Mouse (Mus musculus): ENCODE results near the gene Ptdss2.

The Ptdss2 gene

DNA sequence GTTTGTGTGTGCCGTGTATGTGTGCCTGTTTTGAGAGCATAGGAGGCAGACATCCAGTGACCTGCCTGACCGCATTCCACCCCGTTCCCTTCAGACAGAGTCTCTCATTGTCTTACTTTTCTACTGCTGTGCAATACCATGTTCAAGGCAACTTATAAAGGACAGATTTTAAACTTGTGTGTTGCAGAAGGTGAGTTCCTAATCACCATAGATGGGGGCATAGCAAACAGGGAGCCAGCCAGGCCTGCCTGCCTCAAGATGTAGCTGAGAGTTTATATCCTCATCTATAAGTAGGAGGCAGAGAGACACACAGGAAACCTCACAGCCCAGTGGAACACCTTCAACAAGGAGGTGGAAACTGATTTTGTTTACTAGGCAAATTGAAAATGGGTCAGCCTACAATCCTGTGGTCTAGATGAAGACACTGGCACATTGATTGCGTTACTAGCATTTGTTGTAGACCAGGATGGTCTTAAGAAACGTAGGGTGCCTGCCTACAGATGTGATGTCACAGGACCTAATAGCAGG is 51.2 kb downstream of the Ptdss2 start:
- no peak for DNase-seq (ENCODE audit: low spot score in 2 of 2)

DNA sequence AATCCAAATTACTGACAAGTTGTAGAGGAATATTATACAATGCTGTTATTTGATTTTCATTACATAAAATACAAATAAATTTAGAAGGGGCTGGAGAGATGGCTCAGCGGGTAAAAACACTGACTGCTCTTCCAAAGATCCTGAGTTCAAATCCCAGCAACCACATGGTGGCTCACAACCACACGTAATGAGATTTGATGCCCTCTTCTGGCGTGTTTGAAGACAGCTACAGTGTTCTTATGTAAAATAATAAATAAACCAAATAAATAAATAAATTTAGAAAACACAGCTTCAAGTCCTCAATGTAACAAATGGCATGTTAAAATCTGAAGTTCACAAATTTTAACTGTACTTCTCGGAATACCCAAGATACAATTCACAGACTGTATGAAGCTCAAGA is 52.9 kb downstream of the Ptdss2 start:
- no peak for DNase-seq (ENCODE audit: low spot score in 2 of 2)

DNA sequence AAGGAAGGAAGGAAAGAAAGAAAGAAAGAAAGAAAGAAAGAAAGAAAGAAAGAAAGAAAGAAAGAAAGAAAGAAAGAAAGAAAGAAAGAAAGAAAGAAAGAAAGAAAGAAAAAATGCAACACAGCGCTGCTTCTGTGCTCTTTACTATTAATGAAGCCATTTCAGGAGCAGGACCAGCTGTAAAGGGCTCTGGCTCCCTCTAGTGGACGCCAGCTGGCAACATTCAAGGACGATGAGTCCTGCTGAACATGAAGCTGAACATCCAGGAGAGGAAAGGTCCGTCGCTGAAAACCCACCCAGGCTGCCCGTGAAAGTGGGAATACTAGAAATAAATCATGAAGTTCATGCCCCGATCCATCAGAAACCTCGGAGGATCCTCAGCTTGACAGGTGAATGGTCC is 54.0 kb downstream of the Ptdss2 start:
- DNase-seq (ENCODE audit: low spot score in 2 of 2): peak; percentile 78

DNA sequence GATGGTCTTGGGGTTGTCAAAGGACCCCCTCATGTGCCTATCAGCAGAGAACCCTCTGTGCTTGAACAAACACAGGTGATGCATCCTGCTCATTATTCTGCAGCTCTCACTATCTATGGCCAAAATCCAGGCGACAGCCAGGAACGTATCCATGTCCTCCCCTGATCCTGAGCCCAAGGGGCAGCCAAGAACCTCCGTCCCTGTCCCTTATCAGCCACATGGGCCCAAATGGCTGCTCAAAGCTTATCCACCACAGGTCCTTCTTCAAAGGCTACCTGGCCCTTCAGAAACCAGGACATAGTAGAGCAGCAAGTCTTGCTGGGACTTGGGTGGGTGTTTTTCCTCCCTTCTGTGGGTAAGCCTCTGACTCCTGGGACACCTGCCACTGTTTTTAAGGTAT is 66.0 kb downstream of the Ptdss2 start:
- DNase-seq (ENCODE audit: low spot score in 2 of 2): no peak

DNA sequence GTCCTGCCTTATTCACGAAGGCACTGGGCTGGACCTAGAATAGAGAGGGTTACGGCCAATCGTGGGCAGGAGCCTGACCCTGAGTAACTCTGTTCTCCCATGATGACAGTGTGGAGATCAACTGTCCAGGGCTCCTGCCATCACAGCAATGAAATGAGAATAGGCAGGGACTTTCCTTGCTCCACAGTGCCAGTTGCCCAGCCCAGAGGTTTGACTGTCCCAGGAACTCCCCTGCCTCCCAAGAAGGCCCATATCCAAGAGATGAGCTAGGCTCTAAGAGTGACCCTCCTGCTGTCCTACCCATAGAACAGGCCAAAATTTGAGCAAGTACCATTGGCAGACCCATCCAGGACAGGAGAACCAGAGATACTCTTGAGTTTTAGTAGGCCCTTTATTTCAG is 66.6 kb downstream of the Ptdss2 start:
- no peak for DNase-seq (ENCODE audit: low spot score in 2 of 2)

DNA sequence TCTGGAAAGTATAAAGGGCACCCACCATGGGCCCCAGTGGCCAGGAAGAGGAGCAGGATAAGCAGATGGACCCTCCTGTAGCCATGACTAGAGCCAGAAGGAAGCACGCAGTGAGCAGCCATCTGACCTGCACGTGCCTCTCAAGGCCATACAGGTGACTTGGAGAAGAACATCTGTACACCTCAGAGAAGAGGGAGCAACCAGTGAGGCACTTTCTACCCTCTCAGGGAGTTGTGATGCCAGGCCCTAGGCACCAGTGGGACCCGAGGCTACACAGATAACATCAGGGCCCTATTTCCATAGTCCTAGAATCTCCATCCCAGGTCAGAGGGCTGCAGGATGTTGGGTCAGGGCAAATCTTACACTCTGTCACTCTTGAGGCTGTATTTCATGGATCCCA is 68.0 kb downstream of the Ptdss2 start:
- DNase-seq (ENCODE audit: low spot score in 2 of 2): no peak

DNA sequence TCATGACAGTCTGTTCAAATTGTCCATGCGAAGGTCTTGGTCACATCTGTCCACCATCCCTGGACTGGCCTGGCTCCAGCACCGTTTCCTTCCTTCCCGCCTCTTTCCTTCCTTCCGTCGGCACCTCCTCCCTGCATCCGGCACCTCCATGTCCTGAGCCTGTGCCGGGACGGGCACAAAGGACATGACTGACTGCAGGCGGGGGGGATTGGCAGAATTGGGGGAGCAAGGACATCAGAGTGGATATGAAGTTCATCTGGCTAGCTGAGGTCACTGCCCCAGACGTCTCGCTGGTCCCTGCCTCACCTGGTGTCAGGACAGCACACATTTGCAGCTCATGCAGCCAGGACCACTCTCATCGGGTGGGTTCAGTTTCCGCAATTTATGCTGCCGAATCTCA is 68.9 kb downstream of the Ptdss2 start:
- no peak for DNase-seq (ENCODE audit: low spot score in 2 of 2)

DNA sequence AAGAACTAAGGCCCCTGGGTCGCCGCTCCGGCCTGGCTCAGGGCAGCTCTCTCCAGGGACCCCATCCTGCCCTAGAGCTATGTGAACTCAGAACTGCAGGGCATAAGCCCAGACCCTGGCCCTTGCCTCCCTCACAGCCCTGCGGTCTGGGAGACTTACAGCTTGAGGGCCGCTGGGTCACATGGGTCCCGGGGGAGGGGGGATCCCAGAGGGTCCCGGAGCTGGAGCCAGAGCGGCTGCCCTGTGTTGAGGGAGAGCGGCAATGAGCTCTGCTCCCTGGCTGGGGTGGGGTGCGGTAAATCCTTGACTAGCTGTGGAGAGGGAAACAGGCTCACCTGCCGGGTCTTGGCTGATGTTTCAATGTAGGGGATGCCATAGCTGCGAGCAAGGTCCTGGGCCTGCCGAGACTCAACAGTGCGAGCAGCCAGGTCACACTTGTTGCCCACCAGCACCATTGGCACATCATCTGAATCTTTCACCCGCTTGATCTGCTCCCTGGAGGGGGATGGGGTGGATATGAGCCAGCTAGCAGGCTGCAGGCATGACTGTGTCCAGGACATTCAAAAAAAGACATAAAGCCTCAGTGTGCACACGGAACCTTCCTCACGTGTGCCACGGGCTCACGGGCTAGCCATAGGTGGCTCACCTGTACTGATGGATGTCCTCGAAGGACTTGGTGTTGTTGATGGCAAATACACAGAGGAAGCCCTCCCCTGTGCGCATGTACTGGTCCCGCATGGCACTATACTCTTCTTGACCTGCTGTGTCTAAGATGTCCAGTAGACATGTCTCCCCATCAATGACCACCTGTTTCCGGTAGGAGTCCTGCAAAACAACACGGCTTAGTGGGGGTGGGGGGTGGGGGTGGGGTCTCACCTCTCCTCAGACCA is 69.9 kb downstream of the Ptdss2 start:
- DNase-seq (ENCODE audit: low spot score in 2 of 2): no peak

DNA sequence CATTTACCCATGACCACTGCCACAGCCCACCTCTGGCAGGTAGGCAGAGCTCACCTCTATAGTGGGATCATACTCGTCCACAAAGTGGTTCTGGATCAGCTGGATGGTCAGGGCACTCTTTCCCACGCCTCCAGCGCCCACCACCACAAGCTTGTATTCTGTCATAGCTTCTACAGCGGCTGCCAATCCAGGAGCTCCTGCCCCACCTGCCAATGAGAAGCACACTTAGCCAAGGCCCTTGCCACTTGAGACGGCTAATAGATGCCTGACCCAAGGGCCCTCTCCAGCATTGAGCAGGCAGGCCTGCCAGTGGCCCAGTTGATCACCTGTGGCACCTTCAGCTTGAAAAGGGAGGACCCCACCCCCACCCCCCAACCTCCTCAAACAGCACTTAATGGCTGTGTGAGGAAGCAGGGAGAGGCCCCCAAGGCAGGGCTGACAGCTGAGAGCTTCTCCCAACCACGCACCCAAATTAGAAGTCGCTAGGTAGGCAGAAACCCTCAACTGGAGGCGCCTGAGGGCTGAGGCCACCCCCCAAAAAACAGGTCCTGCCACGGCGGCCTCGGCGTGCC is 70.7 kb downstream of the Ptdss2 start:
- DNase-seq (ENCODE audit: low spot score in 2 of 2): no peak

DNA sequence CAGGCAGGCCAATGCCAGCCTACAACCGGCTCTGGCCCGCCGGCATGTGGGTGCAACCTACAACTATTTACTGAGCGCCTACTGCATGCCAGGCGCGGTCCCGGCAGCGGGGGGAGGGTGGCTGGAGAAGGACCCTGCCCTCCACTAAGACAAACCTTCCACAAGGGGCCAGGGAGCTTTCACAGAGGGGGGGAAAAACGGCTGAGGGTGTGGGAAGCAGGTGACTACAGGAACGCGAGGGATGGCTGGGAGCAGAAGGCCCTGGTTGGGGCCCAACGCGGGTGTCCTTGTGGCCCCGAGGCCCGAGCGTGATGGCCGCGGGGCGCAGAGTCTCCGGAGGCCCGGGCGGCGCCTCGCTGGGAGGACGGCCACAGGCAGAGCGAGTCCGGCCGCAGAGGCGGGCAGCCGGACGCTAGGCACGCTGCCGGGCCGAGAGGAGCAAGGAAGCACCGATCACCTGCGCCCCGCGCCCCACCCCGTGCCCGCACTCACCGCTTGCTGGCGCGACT is 71.2 kb downstream of the Ptdss2 start:
- peak in 1 of 2 experiments; percentile 39 for DNase-seq (ENCODE audit: low spot score in 2 of 2)

DNA sequence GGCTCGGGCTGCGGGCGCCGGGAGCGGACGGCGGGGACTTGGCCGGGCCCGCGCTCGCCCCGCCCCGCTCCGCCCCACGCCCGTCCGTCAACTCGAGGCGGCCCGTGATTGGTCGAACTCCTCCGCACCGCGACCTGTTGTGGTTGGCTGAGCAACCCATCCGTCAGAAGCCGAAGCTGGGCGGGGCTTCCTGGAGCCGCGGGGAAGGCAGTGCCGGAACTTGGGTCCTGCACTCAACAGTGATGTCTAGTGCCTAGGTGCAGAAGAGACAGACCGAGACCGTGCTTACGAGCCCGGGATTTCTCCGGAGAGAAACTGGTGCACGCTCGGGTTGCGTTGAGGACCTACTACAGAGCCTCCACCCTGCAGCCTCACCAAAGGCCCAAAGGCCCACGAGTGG is 71.8 kb downstream of the Ptdss2 start, which contains the start of the genes Hras and Lrrc56:
Gene Hras (minus strand): TSS at position 58 of the 400 bp plus-strand sequence.
Gene Lrrc56 (plus strand): TSS at position 210 of the 400 bp plus-strand sequence.
- peak; percentile 92 to 98 for DNase-seq (ENCODE audit: low spot score in 2 of 2)

DNA sequence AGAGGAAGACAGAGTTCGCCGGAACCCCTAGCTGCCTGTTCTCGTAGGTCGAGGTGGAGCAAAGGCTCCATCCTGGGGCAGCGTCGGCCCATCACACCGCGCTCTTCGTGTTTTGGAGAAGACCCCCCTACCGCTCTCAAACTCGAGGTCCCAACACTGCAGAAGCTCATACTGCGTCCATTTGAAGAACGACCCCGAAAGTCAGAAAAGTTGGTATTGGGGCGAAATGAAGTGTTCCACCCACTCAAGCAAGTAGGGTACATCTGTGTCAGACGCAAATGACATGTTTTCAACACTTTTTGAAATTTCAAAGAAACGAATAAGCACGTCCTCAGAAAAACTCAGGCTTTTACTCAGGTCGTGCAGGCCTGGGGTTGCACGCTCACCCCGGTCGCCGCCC is 72.2 kb downstream of the Ptdss2 start:
- DNase-seq (ENCODE audit: low spot score in 2 of 2): no peak

DNA sequence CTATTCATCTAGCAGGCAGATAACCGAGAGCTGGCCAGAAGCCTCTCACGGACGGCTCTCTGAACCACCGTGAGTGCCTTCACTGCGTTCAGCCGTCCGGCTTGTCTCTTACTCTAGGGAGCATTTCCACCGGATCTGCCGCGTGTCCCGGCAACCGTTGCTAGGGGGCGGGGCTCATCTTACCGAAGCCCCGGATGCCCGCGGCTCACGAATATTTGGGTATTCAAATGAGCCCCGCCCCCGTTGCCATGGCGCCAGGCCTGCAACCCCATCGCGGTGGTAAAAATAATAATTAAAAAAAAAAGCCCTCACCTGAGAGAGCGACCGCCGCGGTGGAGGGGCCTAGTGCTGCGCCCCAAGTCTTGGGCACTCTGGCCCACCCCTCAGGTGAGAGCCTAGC is 72.6 kb downstream of the Ptdss2 start:
- DNase-seq (ENCODE audit: low spot score in 2 of 2): peak; percentile 83 to 84

DNA sequence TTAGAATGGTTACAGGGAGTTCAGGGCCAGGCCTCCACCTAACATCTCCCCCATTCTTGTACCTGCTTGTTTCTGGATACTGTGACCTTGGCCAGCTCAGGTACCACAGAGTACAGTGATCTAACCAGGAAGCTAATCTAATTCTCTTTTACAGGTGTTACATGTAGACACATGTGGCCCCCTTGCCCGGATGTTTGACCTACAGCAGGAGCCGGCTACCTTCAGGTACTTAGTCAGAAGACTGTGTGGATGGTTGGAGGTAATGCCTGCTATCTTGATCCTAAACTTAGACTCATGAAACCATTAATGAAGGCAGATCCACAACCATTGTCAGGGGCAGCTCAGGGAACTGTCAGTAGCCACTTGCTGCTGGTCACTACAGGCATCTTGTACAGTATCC is 73.6 kb downstream of the Ptdss2 start:
- DNase-seq (ENCODE audit: low spot score in 2 of 2): no peak

DNA sequence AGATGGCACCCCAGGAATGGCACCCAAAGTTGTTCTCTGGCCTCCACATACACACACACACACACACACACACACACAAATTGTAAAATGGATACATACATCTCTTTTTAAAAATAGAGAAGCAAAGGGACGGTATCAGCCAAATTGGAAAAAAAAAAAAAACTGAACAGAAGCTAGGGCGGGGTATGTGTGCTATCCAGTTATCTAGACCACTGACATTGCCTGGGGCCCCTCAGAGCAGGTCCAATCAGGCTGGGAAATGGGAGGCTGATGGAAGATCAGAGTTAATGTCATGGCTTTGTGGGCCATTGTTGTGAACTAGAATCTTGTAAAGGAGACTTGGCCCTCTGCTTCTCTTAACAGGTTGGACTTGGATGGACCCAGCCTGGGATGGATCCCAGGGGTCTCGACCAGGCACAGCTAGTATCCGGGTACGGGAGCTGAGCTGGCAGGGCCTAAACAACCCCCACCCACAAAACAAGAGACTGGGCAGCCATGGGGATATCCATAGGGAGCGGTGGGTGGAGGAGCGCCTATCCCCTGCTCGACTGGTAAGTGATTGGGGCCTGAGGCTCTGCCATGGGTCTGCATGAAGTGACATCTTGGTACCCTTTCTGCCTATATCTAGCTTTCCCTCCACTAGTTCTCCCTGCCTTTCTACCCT is 74.6 kb downstream of the Ptdss2 start:
- no peak for DNase-seq (ENCODE audit: low spot score in 2 of 2)

DNA sequence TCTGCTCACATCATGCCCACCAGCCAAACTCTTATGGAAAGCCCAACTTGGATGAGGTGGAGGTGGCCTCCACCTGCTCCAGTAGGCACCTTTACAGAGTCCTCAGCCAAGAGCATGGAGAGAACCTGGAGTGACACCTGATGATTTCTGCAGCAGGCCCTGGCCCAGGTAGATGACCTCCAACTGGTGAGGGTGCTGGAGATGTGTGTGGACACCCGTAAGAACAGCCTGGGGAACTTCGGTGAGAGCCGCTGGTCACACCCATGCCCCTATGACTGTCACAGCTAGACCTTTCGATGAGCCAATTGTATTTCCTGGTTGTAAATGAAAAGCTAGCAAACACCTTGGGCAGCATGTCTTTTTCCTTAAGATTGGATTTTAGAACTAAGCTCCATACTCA is 75.9 kb downstream of the Ptdss2 start:
- no peak for DNase-seq (ENCODE audit: low spot score in 2 of 2)

DNA sequence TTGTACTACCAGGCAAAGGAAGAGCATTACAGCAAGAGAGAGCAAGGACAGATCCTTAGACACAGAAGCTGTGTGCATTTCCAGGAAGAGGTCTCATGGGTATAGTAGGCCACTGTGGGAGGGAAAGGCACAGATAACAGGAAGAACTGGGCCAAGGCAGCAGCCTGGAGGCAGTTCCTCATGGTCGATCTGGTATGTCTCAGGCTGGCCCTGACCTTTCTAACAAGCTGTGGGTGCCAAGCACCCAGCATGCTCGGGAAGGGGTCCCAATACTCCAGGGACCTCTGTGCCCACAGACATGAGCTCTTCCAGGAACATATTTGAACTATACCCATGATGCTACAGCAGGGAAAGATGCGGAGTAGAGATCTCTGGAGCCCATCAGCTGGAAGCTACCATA is 82.4 kb downstream of the Ptdss2 start:
- no peak for DNase-seq (ENCODE audit: low spot score in 2 of 2)

DNA sequence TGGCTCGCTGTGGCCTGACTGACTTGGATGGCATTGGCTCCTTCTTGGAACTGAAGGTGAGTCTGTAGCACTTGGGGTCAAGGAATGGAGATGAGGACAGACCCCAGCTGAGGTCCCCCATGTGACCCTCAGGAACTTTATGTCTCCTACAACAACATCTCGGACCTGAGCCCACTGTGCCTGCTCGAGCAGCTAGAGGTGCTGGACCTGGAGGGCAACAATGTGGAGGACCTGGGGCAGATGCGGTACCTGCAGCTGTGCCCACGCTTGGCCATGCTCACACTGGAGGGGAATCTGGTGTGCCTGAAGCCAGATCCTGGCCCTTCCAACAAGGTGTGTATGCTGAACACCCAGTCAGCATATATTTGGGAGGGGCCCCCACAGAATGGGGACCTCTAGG is 83.3 kb downstream of the Ptdss2 start:
- DNase-seq (ENCODE audit: low spot score in 2 of 2): no peak

DNA sequence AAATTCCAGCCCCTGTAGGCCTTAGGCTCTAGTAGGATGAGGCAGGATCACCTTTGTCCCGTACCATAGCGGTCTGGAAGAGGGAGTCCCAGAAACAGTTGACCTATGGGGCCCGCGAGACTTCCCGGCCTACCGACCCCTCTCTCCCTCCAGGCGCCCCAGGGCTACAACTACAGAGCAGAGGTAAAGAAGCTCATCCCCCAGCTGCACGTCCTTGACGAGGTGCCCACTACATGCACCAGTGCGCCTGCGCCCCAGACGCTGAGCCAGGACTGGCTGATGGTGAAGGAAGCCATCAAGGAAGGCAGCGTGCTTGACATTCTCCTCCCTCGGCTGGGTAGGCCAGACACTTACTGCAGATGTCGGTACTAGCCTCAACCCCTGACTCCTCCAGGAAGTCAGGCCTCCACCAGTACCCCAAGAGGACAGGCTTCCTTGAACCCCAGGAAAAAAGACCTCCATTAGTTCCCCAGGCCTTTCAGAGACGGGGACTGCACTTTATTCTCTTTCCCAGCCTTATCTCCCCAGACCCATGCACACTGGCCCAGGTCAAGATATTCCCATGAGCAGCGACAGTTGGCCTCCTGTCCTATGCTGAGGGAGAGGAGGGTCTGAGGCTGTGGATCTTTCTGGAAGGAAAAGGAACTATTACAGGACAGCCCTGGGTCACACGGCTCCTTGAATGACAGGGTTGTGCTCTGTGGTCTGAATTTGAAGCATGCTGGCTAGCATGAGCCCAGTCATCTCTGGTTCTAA is 84.2 kb downstream of the Ptdss2 start:
- DNase-seq (ENCODE audit: low spot score in 2 of 2): no peak

Data from frontal cortex, postnatal 14 days (tissue).